Mouse (Mus musculus) heart, postnatal 14 days (tissue): ENCODE measurements at regions not wholly inside any gene's neighbourhood (a gene's known extent, or its start where the extent isn't known, plus 50 kb on each side); places are given as distances from the start of the nearest gene placed in this dataset.
A peak's percentile ranks its signal among the peaks of the same experiment; 100 is the strongest.

ENCODE experiments used
- DNase-seq, 2 experiments: peaks; one replicate each; pipeline ENCODE4 v3.0.0; 2021 to 2022
- intact Hi-C: fragments of 180-260 bp; cut with DNase I; formaldehyde crosslinking; loops from one replicate; pipeline ENCODE4 v1.15.1; 2025

GRCm38 (mm10) chr12:35725910-35726309 lies 191.1 kb upstream of the Ahr start:
- DNase-seq = no peak
- intact Hi-C loops = no loop called here

DNA sequence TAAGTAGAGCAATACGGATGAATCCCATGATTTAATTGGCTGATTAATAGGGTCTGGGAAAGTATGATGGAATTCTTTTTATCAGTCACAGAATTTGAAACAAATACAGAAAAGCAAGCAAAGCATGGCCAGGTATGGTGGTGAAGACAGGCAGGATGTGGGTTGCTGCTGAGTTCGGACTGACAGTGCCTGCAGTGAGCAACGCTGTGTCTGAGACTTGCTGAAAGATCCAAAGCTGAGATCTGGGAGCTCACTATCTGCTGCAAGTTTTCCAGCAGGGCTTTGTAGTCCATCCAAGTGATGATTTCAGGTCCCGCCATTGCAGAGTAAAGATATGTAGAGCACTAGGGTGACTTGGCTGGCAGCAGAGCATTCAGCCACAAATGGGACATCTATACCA lies 189.3 kb upstream of the Ahr start:
- intact Hi-C loops = no loop called here
- DNase-seq = no peak

- intact Hi-C loops = no loop called here
- DNase-seq = no peak
Measured at GRCm38 (mm10) chr12:35712671-35713070, 177.8 kb upstream of the Ahr start.

GRCm38 (mm10) chr12:35711549-35712070 lies 176.8 kb upstream of the Ahr start:
- intact Hi-C loops = no loop called here
- no peak for DNase-seq

GRCm38 (mm10) chr12:35710323-35710722 lies 175.5 kb upstream of the Ahr start:
- DNase-seq = no peak
- intact Hi-C loops = no loop called here

- intact Hi-C loops = no loop called here
- DNase-seq = no peak
Measured at GRCm38 (mm10) chr12:35703479-35703878, 168.6 kb upstream of the Ahr start.

GRCm38 (mm10) chr12:35702674-35703073 lies 167.8 kb upstream of the Ahr start:
- intact Hi-C loops = no loop called here
- no peak for DNase-seq

DNA sequence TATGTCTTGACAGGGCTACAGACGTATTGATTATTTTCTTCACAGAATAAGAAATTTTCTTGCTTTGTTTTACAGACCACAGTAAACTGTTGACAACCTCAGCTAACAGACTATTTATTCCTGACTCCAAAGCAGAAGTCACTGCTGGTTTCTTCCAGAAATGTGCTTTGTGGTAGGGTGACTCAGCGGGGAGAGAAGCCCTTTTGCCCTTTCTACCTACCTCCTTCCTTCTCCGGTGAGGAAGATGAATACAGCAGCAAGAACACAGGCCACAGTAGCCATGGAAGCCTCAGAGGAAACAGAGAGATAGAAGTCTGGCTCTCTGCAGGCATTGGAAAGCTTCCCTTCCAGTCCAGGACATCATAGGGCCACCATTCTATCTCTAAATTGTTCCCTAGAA lies 159.4 kb upstream of the Ahr start:
- DNase-seq = no peak
- intact Hi-C loops = no loop called here

DNA sequence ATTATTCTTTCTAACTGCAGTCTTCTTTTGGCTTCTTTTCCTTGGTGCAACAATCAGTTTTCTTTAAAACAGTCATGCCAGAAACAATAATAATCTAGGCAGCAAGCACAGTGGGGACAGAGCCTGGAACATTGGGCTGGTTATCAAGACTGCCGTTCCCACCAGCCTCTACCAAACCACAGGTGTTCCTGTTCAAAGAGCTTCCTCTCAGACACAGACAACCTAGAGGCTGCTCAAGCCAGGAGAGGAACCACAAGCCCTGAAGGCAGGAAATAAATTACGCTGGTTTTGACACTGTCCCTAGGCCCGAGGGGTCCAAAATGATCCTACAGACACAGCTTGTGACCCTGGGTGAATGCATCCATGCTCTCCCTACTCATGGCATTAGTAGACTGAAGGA lies 156.1 kb upstream of the Ahr start:
- intact Hi-C loops = no loop called here
- DNase-seq = no peak

GRCm38 (mm10) chr12:35686231-35686630 lies 151.4 kb upstream of the Ahr start:
- intact Hi-C loops = no loop called here
- DNase-seq = no peak

GRCm38 (mm10) chr12:35685189-35685588 lies 150.4 kb upstream of the Ahr start:
- intact Hi-C loops = no loop called here
- DNase-seq = no peak

GRCm38 (mm10) chr12:35681864-35682449 lies 147.1 kb upstream of the Ahr start:
- no peak for DNase-seq
- intact Hi-C loops = no loop called here

GRCm38 (mm10) chr12:35679903-35680302 lies 145.1 kb upstream of the Ahr start:
- DNase-seq = no peak
- intact Hi-C loops = no loop called here

GRCm38 (mm10) chr12:35679025-35679424 lies 144.2 kb upstream of the Ahr start:
- DNase-seq = no peak
- intact Hi-C loops = no loop called here

GRCm38 (mm10) chr12:35674487-35674886 lies 139.6 kb upstream of the Ahr start:
- intact Hi-C loops = loop anchor here (5.0 kb wide), 1 partner anchor 362 kb away; no protein-coding TSS in a partner anchor
- peak; percentile 16 to 26 for DNase-seq

DNA sequence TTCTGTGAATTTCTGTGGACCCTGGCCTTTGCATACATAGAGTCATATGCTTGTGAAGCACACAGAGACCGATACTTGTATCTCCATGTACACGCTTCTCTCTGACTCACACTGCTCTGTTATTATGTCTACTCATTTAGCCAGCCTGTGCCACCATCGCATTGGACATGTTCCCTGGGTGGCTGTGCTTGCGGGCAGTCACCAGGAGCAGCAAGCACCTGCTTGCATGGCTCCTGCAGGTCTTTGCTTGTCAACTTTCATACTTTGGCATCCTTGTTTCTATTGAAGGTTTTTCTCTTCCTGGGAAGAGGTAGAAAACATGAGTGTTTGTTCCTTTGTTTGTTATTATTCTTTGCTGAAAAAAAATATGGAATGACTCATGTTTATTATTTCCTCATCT lies 136.1 kb upstream of the Ahr start:
- no peak for DNase-seq
- intact Hi-C loops = loop anchor here (5.0 kb wide), 1 partner anchor 359 kb away; no protein-coding TSS in a partner anchor

- intact Hi-C loops = no loop called here
- DNase-seq = no peak
Measured at GRCm38 (mm10) chr12:35668716-35669115, 133.9 kb upstream of the Ahr start.

GRCm38 (mm10) chr12:35667705-35668104 lies 132.9 kb upstream of the Ahr start:
- DNase-seq = no peak
- intact Hi-C loops = no loop called here

GRCm38 (mm10) chr12:35667218-35667617 lies 132.4 kb upstream of the Ahr start:
- DNase-seq = no peak
- intact Hi-C loops = no loop called here

GRCm38 (mm10) chr12:35666062-35666461 lies 131.2 kb upstream of the Ahr start:
- intact Hi-C loops = no loop called here

GRCm38 (mm10) chr12:35663062-35663461 lies 128.2 kb upstream of the Ahr start:
- intact Hi-C loops = no loop called here
- no peak for DNase-seq

More at GRCm38 (mm10) chr12:35666062-35666461, 131.2 kb upstream of the Ahr start:
- no peak for DNase-seq

DNA sequence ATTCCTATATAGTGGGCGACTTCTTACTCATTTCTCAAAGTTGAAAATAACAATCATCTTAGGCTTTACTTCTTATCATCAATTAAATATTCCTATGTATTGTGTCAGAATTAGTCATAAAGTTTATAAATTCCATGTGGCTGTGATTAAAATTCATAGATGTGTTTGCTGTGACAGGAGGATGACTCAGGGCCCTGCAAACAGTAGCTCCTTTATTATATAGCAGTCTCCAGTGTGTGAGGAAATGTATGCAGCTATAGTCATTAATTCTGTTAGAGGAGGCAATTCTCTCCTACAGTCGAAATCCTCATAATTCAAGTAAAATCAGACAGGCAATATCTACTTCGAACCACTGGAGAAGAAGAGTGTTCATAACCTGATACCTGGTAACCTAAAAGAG lies 121.7 kb upstream of the Ahr start:
- DNase-seq = no peak
- intact Hi-C loops = no loop called here

DNA sequence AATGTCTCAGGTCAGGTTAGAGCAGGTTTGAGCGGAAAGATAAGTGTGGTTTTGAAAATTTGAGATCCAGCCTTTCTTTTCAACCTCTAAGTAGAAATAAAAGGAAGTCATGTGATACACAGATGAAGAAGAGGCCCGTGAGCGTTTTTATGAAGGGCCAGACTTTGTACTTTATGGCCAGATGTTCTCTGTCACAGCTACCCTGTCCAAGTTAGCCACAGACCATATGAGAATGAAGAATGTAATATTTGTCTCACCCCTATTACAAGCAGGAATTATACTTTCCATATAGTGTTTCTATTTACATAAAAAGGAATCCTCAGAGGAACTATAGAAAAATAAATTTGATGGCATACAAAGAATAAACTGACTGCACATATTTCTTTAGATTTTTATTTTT lies 114.9 kb upstream of the Ahr start:
- intact Hi-C loops = no loop called here
- DNase-seq = no peak
